Mouse (Mus musculus) neural tube, embryonic 11.5 days (tissue): ENCODE measurements around the gene Epm2aip1. TPM values are rescaled to one million over a fixed set of nuclear protein-coding genes. Genes with fewer than 3 reads are reported as not detected.
A peak's percentile ranks its signal among the peaks of the same experiment; 100 is the strongest.

Experiments
- ATAC-seq: fragments of 200-750 bp; cut with Nextera tagmentation; 2 replicates; pipeline ENCODE4 v1.8.0; 2017; ENCODE audit warnings: moderate number of reproducible peaks, mild to moderate bottlenecking, moderate TSS enrichment, moderate library complexity; ENCODE audit not compliant: insufficient read depth, low FRiP score, low TSS enrichment
- DNase-seq: peaks from one replicate; pipeline ENCODE4 v3.0.0-alpha.2; 2015; ENCODE audit warnings: low spot score
- H3K27ac ChIP-seq: fragments of 300-500 bp; sonication (generic); 2 replicates; pipeline ENCODE4 v1.5.1; 2014; ENCODE audit warnings: low read depth, mild to moderate bottlenecking, low read length
- H3K27me3 ChIP-seq: fragments of 300-500 bp; sonication (generic); 2 replicates; pipeline ENCODE4 v1.6.1; 2014; ENCODE audit warnings: mild to moderate bottlenecking, low read length, mixed read lengths; ENCODE audit not compliant: control insufficient read depth, insufficient read depth
- H3K36me3 ChIP-seq: fragments of 300-500 bp; sonication (generic); 2 replicates; pipeline ENCODE4 v1.6.1; 2014; ENCODE audit warnings: mild to moderate bottlenecking, low read length, moderate library complexity, mixed read lengths; ENCODE audit not compliant: control insufficient read depth, insufficient read depth
- H3K4me1 ChIP-seq: fragments of 300-500 bp; sonication (generic); 2 replicates; pipeline ENCODE4 v1.6.1; 2014; ENCODE audit warnings: low read length, mixed read lengths; ENCODE audit not compliant: control insufficient read depth, insufficient read depth
- H3K4me2 ChIP-seq: fragments of 300-500 bp; sonication (generic); 2 replicates; pipeline ENCODE4 v1.6.1; 2014; ENCODE audit warnings: low read depth, mild to moderate bottlenecking, moderate library complexity
- H3K4me3 ChIP-seq: fragments of 300-500 bp; sonication (generic); 2 replicates; pipeline ENCODE4 v1.5.1; 2014; ENCODE audit warnings: low read depth, low read length
- H3K9ac ChIP-seq: fragments of 300-500 bp; sonication (generic); 2 replicates; pipeline ENCODE4 v1.6.1; 2014; ENCODE audit warnings: mild to moderate bottlenecking, low read length
- H3K9me3 ChIP-seq: fragments of 300-500 bp; sonication (generic); 2 replicates; pipeline ENCODE4 v1.6.1; 2016; ENCODE audit warnings: low read length; ENCODE audit not compliant: control insufficient read depth
- WGBS: fragments of 180-500 bp; shearing (Covaris S2); extraction: QIAGEN DNeasy Blood & Tissue Kit; methylation state at CpG from one replicate; pipeline ENCODE4 v1.1.7; 2014; 5-methylcytosine and 5-hydroxymethylcytosine counted together
- polyA plus RNA-seq: library from polyadenylated mRNA; unstranded; fragments of >200 nt; fragmentation: Nextera tagmentation; extraction: Ambion mirVana; gene quantifications from 2 replicates; pipeline ENCODE4 v1.2.1, GENCODE M21; 2014

Epm2aip1 gene
- polyA plus RNA-seq, 1 experiment from 2014 or later: 47.8 TPM

- Histone ChIP-seq H3K27me3 (no peaks in the 10 kb centered on the region), H3K9me3 (no peaks in the 10 kb centered on the region), H3K27ac (no peak overlapping the region), H3K4me3 (no peak overlapping the region), H3K9ac (no peak overlapping the region), H3K36me3 (no peaks in the 10 kb centered on the region; the same call in 1 of the 2 replicates), H3K4me2 (no peak overlapping the region), H3K4me1 (0 out of 2 replicates have a peak, but pooled peaks cover 2% of the 10 kb centered on the region)
- DNase-seq (no peak), ATAC-seq (no peak)
- WGBS: 81% methylated on average over 4 of the region's 4 CpGs
These were observed 21.5 kb downstream of the Epm2aip1 start for GRCm38 (mm10) chr9:111293234-111293633.

DNA sequence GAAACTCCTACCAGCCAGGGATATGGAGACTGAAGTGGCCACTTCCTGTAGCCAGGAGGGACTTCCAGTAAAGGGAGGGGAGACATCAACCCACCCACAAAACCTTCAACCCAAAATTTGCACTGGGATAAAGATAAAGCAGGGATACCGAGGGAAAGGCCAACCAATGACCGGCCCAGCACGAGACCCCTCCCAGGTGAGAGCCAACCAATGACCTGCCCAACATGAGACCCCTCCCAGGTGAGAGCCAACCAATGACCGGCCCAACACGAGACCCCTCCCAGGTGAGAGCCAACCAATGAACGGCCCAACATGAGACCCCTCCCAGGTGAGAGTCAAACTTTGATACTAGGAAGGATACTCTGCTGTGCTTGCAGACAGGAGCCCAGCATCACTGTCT is 23.2 kb downstream of the Epm2aip1 start:
- Histone ChIP-seq H3K9ac (no peak overlapping the region), H3K4me3 (no peak overlapping the region), H3K27me3 (no peaks in the 10 kb centered on the region), H3K27ac (no peak overlapping the region), H3K4me2 (no peak overlapping the region), H3K36me3 (no peaks in the 10 kb centered on the region; the same call in 1 of the 2 replicates), H3K9me3 (no peaks in the 10 kb centered on the region), H3K4me1 (no peaks in the 10 kb centered on the region)
- ATAC-seq (no peak), DNase-seq (no peak)
- 97% methylated on average over 6 of the region's 6 CpGs for WGBS

DNA sequence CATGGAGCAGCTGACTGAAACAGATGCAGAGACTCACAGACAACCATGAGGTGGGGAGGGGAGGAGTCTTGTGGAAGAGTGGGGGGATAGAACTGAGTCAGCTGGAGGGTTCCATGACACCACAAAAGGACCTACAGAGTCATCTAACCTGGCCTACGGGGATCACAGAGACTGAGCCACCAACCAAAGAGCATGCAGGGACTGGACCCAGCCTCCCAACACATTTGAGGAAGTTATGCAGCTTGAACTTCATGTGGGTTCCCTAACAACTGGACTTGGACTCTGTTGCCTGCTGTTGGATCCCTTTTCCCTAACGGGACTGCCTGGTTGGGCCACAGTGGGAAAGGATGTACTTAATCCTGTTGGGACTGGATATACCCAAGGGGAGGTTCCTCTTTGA is 23.6 kb downstream of the Epm2aip1 start:
- no peak overlapping the region for H3K9ac ChIP-seq
- H3K27me3 ChIP-seq: no peaks in the 10 kb centered on the region
- no peak overlapping the region for H3K4me3 ChIP-seq
- no peak overlapping the region for H3K27ac ChIP-seq
- H3K4me2 ChIP-seq: no peak overlapping the region
- no peaks in the 10 kb centered on the region for H3K9me3 ChIP-seq
- WGBS: 80% methylated on average over 2 of the region's 2 CpGs
- ATAC-seq: no peak
- H3K36me3 ChIP-seq: no peaks in the 10 kb centered on the region
- H3K4me1 ChIP-seq: no peaks in the 10 kb centered on the region
- no peak for DNase-seq

GRCm38 (mm10) chr9:111296433-111296832 is 24.7 kb downstream of the Epm2aip1 start:
- Histone ChIP-seq H3K27me3 (no peaks in the 10 kb centered on the region), H3K9ac (no peak overlapping the region), H3K27ac (no peak overlapping the region), H3K4me3 (no peak overlapping the region), H3K9me3 (no peaks in the 10 kb centered on the region), H3K4me2 (no peak overlapping the region), H3K36me3 (no peaks in the 10 kb centered on the region), H3K4me1 (no peaks in the 10 kb centered on the region)
- ATAC-seq (no peak), DNase-seq (no peak)
- 76% methylated on average over 7 of the region's 7 CpGs for WGBS

DNA sequence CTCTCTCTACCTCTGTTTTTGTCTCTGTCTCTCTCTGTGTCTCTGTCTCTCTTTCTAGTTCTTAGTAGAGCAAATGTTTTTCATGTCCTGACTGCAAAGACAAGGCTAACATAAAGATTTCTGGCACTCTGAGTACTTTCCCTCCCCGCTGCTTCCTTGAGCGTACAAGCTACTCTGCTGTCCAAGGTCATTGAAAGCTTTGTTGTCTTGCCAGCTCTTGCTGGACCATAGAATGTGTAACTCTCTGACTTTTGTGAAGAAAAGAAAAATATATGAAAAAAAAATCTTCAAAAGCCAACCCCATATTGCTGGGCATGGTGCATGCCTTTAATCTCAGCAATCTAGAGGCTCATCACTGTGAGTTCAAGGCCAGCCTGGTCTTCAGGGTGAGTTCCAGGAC is 26.9 kb downstream of the Epm2aip1 start:
- no peaks in the 10 kb centered on the region for H3K36me3 ChIP-seq
- no peak overlapping the region for H3K4me2 ChIP-seq
- H3K27me3 ChIP-seq: no peaks in the 10 kb centered on the region
- H3K4me1 ChIP-seq: no peaks in the 10 kb centered on the region
- ATAC-seq: no peak
- 87% methylated on average over 2 of the region's 2 CpGs for WGBS
- H3K27ac ChIP-seq: no peak overlapping the region
- DNase-seq: no peak
- H3K9ac ChIP-seq: no peak overlapping the region
- H3K4me3 ChIP-seq: no peak overlapping the region
- no peaks in the 10 kb centered on the region for H3K9me3 ChIP-seq

GRCm38 (mm10) chr9:111302196-111302831 is 30.6 kb downstream of the Epm2aip1 start:
- Histone ChIP-seq H3K9me3 (no peaks in the 10 kb centered on the region), H3K4me1 (no peaks in the 10 kb centered on the region), H3K4me2 (no peak overlapping the region), H3K27ac (no peak overlapping the region), H3K4me3 (no peak overlapping the region), H3K27me3 (no peaks in the 10 kb centered on the region), H3K9ac (no peak overlapping the region), H3K36me3 (no peaks in the 10 kb centered on the region)
- DNase-seq (no peak), ATAC-seq (no peak)
- WGBS: 71% methylated on average over 12 of the region's 12 CpGs

GRCm38 (mm10) chr9:111304036-111304435 is 32.3 kb downstream of the Epm2aip1 start:
- H3K4me2 ChIP-seq: no peak overlapping the region
- H3K27ac ChIP-seq: no peak overlapping the region
- 96% methylated on average over 6 of the region's 6 CpGs for WGBS
- H3K4me3 ChIP-seq: no peak overlapping the region
- no peak overlapping the region for H3K9ac ChIP-seq
- H3K4me1 ChIP-seq: no peaks in the 10 kb centered on the region
- H3K9me3 ChIP-seq: no peaks in the 10 kb centered on the region
- DNase-seq (no peak), ATAC-seq (no peak)
- H3K36me3 ChIP-seq: no peaks in the 10 kb centered on the region
- H3K27me3 ChIP-seq: no peaks in the 10 kb centered on the region

GRCm38 (mm10) chr9:111306142-111306541 is 34.4 kb downstream of the Epm2aip1 start:
- Histone ChIP-seq H3K4me3 (no peak overlapping the region), H3K27me3 (peaks cover 9% of the 10 kb centered on the region), H3K9me3 (no peaks in the 10 kb centered on the region), H3K36me3 (no peaks in the 10 kb centered on the region), H3K4me2 (no peak overlapping the region), H3K9ac (no peak overlapping the region), H3K4me1 (no peaks in the 10 kb centered on the region), H3K27ac (no peak overlapping the region)
- no peak for DNase-seq
- WGBS: 73% methylated on average over 7 of the region's 7 CpGs
- ATAC-seq: no peak

DNA sequence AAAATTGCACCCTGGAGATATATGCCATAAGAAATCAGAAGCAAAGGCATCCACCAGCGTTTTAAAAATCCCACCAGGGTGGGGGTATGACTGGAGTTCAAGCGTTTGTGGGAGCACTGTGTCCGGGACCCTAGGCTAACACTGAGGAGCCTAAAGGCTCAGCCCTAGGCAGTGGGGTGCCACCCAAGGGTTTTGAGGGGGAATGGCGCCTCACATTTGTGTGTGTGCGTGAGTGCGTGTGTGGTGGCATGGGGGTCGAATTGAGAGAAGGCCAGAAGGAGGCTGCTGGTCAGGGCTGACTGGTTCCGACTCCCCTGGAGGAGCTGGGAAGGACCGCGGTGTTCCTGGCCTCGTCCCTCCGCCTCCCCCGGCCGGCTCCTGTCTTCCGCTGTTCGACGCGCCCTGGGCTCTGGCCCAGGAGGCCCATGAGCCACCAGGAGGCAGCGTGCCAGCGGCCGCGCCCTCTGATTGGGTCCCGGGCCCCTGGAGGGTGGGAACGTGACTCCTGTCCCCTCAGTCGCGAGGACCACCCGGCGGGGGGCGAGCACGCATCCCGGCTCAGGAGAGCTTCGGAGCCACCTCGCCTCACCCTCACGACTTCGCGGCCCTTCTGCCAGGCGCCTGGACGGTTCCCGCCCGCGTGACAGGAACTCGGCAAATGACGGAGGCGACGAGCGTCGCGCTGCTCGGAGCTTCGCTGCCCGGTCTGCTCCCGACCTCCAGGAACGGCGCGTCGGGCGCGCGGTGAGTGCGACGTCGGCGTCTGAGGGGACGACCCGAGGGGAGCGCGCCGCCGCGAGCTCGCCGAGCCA is 39.5 kb downstream of the Epm2aip1 start, which contains the start of gene Trank1:
Gene Trank1 (plus strand): TSS at position 709 of the 812 bp plus-strand sequence.
- Histone ChIP-seq H3K27me3 (peaks cover 38% of the 10 kb centered on the region), H3K27ac (no peak within 1 kb of the TSS), H3K4me1 (peaks cover 8% of the 10 kb centered on the region; the same call in 1 of the 2 replicates), H3K36me3 (no peaks in the 10 kb centered on the region), H3K9ac (peak within 1 kb of the TSS; percentile 49), H3K4me3 (peak within 1 kb of the TSS; percentile 49), H3K4me2 (peak within 1 kb of the TSS; percentile 83), H3K9me3 (no peaks in the 10 kb centered on the region)
- DNase-seq (peak; percentile 54), ATAC-seq (peak; percentile 62; the same call in 1 of the 2 replicates)
- 11% methylated on average over 69 of the region's 72 CpGs for WGBS
